ENCODE assay signal across 17 mouse cellular contexts in genomic region chr14:102891552-102891951, GRCm38 (mm10).
"Had no signal": no experiment of that assay in that cellular context is flagged by ENCODE, and none has a peak within 500 bp of the region (broad histone marks: within the 10 kb centered on the region; RNA-seq: fewer than 3 reads in every experiment).

No protein-coding gene starts in this region.

- H3K36me3 ChIP-seq: lung, embryonic 15.5 days; midbrain, embryonic 13.5 days; midbrain, embryonic 15.5 days; neural tube, embryonic 12.5 days; stomach, embryonic 15.5 days had no signal

- H3K4me1 ChIP-seq: lung, embryonic 15.5 days; megakaryocyte, embryonic 14.5 days; midbrain, embryonic 13.5 days; midbrain, embryonic 15.5 days; neural tube, embryonic 12.5 days; stomach, embryonic 15.5 days had no signal

- H3K4me3 ChIP-seq: lung, embryonic 15.5 days; megakaryocyte, embryonic 14.5 days; midbrain, embryonic 13.5 days; midbrain, embryonic 15.5 days; neural tube, embryonic 12.5 days; stomach, embryonic 15.5 days had no signal

- H3K4me2 ChIP-seq: lung, embryonic 15.5 days; midbrain, embryonic 13.5 days; midbrain, embryonic 15.5 days; neural tube, embryonic 12.5 days; stomach, embryonic 15.5 days had no signal

- DNase-seq: lung, adult 2 months; lung, postnatal 14 days; lung, postnatal 36 days; right cerebral cortex, postnatal 14 days; thymus, adult 2 months; thymus, postnatal 25 days; thymus, postnatal 4 days had no signal

- H3K27ac ChIP-seq: liver, embryonic 14.5 days; lung, embryonic 15.5 days; macrophage; midbrain, embryonic 13.5 days; midbrain, embryonic 15.5 days; neural tube, embryonic 12.5 days; stomach, embryonic 15.5 days; stomach, postnatal 0 days had no signal

- H3K9ac ChIP-seq: liver, embryonic 14.5 days; lung, embryonic 15.5 days; midbrain, embryonic 13.5 days; midbrain, embryonic 15.5 days; neural tube, embryonic 12.5 days; stomach, embryonic 15.5 days had no signal

- H3K9me3 ChIP-seq: lung, embryonic 15.5 days; megakaryocyte, embryonic 14.5 days; midbrain, embryonic 13.5 days; midbrain, embryonic 15.5 days; neural tube, embryonic 12.5 days; stomach, embryonic 15.5 days had no signal

- H3K27me3 ChIP-seq: lung, embryonic 15.5 days; megakaryocyte, embryonic 14.5 days; midbrain, embryonic 13.5 days; midbrain, embryonic 15.5 days; neural tube, embryonic 12.5 days; stomach, embryonic 15.5 days had no signal

- ATAC-seq: lung, postnatal 0 days; midbrain, embryonic 13.5 days; midbrain, embryonic 15.5 days had no signal
